Mouse (Mus musculus) cerebellum, adult 11-12 months (tissue): ENCODE data around the gene Gprc5a.
A peak's percentile ranks its signal among the peaks of the same experiment; 100 is the strongest.

Source experiments
- DNase-seq: peaks from one replicate; pipeline ENCODE4 v3.0.0; 2022

The Gprc5a gene

DNA sequence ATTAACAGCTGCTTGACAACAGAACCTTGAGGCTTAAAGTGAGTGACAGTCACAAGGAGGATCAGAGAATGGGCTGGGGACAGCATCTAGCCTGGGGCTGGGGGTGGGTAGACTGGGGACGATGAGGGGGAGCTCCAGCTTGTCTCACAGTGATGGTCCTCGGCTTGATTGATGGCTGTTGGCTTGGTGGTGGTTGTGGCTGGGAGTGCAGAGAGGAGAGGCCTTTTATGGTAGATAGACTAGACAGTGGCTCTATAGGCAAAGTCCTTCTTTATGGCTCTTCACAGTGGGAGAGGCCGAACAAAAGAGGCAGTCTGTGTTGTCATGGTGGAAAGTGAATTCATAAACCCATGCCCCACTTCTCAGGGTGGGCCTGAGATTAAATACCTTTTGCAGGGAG lies 10.8 kb downstream of the Gprc5a start:
- DNase-seq = no peak

DNA sequence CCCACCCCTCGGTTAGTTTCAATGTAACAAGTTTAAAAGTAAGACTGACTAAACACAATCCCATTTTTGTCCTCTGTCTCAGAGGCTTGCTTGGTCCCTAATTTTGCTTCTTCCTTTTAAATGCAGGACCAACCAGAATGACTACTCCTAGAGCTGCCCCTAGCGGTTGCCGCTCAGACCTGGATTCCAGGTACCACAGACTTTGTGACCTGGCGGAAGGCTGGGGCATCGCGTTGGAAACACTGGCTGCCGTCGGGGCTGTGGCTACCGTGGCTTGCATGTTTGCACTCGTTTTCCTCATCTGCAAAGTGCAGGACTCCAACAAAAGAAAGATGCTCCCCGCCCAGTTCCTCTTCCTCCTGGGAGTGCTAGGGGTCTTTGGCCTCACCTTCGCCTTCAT lies 13.0 kb downstream of the Gprc5a start:
- DNase-seq = no peak

DNA sequence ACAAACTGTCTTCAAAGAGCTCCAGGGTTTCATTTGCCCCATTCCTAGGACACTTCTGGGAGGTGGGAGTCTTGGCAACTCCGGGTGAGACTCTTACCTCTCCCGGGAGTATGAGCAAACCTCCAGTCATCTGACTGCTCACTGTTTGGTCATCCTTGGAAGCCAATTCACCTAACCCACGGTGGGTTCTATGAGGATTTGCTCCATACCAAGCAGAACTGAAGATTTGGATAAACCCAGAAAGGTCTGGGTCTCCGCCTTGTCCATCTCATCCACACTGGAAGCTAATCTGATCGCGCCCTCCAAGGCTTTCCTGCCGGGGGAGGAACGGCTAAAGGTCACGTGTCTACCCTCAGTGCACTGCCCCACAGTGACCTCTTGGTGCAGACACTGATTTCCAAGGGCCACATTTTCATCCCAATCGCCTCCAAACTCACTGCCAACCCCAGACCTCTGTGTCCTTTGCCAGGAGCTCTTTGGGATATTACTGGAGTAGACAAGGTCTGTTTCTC lies 18.6 kb downstream of the Gprc5a start:
- DNase-seq = no peak

DNA sequence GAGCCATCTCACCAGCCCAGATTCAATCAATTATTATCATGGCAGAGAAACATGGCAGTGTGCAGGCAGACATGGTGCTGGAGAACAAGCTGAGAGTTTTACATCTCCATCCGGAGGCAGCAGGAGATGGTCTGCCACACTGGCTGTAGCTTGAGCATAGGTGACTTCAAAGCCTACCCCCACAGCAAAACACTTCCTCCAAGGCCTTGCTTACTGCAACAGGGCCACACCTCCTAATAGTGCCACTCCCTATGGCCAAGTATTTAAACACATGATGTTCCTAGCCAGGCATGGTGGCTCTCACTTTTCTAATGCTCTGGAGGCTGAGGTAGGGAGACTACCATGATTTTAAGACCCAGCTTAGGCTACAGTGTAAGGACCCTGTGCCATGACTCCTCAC lies 20.3 kb downstream of the Gprc5a start:
- no peak for DNase-seq

DNA sequence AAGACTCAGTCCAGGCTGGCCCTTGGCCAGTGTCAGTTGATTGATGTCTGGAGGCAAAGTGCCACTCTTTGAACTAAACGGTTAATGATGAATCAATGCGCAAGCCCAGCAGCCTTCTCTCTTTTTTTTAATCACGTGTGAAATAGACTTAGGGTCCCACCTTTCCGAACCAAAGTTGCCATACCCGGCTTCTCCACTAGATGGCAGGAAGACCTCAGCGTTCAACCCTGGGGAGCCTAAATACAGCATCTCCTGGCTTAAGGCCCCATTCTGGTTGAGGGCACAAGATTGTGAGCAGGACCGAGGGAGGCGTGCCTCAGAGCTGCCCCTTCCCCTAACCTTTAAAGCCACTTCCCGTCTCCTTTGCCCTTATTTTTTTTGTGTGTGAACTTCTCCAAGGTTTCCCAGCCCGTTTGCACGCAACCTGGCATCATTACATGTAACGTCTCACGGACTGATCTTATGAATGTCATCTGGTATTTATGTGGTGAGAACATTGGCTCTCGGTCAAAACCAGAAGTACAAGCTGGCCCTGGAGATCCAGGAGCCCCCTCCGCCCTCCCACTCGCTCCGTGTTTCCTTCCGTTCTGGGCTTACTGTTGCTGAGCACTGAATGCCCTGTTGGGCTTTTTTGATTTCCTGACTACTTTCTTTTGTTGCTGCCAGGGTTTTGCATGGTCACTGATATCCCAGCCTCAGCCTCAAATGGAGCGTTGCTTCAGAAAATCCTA lies 22.4 kb downstream of the Gprc5a start:
- peak; percentile 22 for DNase-seq

DNA sequence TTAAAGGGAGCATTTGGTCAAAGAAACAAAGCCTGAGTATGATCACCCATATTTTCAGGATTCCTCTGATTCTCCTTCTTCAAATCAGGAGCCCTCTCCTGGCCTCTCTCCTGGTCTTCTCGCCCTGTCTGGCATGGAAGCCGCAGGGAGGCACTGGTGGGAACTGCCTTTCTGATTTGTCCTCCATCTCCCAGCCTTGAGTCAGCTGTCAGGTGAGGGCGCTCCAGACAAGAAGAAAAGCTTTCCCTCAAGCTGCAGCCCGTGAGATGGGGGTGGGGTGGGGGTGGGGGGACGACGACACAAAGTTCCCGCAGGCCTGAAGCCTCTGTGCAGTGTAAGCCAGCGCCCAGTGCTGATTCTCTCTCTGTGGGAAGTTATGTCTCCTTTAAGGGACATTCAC lies 24.3 kb downstream of the Gprc5a start:
- DNase-seq = no peak

DNA sequence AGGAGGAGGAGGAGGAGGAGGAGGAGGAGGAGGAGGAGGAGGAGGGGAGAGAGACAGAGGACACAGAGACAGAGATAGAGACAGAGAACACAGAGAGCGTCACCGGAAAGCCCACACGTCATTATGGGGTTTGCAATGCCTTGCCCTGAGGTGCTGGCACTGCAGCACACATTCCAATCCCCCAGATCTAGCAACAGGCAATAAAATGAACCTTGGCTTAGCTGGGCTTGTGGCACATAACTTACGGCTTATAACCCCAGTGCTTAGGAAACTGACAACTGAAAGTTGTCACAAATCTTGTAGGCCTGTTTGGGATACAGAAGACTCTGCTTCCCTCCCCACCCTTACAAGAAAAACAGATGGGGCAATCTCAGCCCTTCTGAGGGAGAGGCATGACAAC lies 25.2 kb downstream of the Gprc5a start:
- DNase-seq = no peak

DNA sequence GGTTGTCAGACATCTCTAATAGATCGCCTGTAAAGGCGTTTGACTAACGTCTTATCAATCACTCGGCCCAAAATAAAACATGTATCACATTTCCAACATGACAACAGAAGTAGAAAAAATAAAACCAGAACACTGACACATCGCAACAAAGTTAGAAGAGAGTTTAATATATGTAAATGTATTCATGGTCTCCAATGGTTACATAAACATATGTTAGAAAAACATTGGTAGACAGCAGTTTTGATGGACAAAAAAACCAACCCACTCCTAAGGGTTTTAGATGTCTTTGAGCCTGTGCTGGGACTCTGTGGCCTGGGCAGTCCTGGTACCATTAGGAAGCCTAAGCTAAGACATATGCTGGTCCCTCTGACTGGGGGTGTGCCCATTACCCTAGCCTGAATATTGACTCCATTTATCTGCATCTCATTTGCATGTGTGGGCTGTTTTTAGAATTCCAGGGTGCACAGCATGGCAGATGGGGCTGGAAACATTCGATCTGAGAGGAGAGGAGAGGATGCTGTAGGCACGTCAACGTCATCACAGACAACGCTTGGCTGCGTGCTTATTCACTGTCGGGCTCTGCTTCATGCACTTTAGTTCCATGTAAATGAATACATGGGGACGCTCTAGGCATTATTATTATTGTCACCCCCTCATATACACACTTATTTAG lies 27.5 kb downstream of the Gprc5a start:
- DNase-seq = no peak

DNA sequence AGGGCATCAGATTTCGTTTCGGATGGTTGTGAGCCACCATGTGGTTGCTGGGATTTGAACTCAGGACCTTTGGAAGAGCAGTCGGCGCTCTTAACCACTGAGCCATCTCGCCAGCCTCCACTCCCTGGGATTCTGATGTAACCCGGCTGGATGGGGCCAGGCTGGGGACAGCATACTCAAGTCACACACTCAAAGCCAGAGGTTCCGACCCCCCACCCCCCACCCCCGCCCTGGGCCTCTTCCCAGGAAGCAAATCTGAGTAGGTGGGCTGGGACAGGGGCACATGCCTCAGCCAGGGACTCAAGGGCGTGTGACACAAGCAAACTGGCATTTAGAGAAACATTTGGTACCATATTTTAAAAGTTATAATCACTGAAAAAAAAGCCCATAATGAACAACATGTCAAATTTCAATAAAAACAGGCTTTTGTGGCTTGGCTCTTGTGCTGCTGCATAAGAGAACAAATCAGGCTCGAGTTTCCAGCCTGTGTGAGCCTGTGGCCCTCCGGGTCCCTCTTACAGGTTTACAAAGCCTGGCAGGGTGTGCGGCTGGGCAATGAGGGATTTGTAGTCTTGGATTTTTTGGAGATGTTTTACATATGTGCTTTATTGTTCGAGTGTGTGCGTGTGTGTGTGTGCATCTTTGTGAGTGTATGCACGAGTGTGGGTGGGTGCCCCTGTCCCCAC lies 35.5 kb downstream of the Gprc5a start:
- no peak for DNase-seq

DNA sequence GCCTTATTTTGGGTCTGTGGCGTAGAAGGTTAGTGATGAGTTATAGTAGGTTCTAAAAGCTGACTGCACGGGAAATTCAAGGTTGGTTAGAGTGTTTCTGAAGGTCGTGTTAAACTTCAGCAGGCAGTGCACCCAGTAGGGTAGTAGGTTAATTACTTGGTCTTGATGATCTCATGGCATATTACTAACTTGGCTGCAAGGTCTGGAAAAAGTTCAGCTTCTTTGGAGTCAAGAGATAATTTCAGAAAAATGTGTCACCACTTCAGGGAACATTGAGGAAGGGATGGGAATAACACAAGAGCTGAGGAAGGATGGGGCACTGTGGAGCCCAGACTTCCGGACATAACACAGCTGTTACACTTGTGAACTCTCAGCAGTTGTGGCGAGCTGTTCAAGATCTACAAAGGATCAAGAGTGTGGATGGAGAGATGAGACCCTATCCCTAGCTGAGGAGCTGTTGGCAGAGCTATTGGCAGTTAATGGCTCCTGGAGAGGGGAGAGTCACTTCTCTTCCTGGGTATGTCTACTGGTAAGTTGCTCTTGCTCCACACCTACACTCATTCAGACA lies 37.4 kb downstream of the Gprc5a start:
- DNase-seq = no peak

DNA sequence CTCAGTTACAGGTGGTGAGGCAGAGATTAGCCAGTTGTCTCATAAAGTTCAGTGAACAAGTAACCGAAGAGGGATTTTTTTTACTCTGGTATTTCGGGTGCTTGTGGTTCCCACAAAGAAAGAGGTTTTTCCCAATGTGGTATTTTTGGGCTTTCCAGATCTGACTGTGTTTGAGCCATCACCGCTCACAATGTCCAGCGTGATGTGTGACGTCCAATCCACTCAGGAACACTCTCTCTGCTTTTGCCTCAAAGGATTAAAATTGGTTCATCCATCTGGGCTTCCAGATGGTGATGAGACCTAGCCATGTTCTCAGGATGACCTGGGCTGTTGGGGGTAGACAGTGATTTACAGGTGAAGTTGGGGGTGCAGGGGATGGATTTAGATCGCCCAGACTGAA lies 41.6 kb downstream of the Gprc5a start:
- DNase-seq = no peak

DNA sequence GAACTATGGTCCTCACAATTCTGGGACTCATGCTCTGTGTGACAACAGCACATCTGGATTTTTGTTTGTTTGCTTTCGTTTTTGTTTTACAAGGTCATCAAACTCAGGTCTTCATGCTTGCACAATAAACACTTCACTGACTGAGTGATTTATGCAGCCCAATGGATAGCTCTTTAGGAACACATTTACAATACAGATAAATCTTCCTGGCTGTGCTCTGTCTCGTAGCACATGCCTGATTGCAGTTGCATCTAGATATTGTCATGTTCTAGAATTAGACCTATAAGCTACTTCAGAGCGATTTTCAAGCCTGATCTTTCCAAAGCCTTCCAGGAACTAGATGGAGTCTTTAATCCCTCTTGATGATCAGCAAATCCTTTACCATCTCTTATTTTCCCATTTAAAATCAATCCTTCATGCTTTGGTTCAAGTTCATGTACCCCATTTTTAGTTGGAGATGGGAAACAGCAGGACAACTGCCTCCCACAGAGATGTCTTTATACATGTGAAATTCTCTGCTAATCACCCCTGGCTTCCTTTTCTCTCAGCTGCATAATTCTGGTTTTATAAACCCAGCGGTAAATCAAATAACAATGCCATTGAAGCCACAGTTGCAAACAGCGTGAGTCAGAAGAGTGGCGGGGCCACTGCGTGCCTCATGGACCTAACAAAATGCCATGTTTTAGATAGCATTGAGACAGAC lies 47.1 kb downstream of the Gprc5a start:
- DNase-seq = no peak

DNA sequence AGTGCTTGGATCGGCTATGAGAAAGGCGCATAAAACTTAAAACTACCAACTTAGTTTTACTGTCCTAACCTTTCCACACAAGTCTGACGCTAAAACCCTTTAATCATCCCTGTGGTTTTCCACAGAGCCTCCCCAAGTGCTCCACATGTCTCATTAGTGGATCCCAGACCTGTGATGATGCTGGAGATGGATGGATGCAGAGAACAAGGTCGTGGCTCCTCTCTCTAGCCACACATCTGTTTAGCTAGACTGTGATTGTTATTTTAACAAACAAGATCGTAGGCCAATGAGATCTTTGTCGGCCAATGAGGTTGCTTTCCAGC lies 47.6 kb downstream of the Gprc5a start:
- DNase-seq = no peak

DNA sequence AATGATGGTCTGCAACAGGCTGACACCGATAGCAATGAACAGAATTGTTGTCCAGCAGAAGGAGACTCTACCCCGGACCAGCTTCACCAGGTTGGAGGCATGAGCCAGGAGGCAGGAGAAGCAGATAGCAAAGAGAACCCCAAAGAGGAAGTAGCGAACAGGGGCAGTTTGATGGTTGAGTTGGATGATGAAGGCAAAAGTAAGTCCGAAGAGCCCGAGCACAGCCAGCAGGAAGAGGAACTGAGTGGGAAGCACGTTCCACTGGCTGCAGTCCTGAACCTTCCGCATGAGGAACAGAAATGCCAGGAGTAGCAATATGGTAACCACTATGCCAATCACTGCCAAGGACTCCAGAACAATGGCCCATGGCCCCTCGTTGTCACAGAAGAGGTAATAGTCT lies 51.0 kb downstream of the Gprc5a start:
- no peak for DNase-seq

DNA sequence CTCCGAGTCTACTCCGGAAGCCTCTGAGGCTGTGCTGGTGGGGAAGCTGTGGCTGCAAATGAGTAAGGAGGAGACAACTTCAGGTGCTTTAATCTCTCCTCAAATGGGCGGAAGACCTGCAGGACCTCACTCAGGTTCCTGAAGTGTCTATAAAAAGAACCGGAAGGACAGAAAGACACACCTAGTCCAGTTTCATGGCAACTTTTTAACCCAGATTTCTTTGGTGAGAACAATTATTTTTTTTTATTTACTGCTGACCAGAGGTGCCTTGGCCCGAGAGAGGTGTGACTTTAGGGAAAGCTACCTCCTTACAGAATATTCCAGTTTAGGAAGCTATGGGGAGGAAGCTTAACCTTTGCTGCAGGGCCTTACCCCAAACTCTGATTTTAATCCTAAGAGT lies 52.7 kb downstream of the Gprc5a start, which contains the start of gene Gprc5d:
Gprc5d (minus strand) TSS at position 101 of the 400 bp plus-strand sequence.
- DNase-seq = no peak

DNA sequence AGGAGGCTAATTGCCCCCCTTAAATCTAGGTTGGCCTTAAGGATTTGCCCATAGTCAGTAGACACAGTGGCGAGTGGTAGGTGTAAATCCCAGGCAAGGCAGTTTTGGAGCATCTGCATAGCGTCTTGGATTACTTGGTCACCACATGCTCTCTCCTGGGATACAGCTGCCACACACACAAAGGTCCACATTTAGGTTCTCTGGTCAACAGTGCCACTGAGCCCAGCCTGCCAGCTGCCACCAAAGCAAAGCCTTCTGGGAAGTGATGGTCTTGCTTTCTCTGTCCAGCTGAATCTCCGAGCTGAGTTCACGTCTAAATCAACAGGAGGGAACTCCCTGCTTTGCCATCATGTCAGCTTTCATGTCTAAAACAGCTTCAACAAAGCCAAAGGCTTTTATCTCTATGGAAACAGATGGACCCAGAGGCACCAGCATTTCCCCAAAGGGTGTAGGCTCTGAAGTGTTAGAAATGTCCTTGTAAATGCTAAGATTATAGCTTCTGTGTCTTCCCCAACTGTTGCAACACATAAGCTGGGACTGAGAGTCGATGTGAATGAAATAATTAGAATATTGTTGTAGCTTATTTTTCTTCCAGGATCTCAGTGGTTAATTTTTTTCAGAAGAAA lies 59.4 kb downstream of the Gprc5a start:
- DNase-seq = no peak

DNA sequence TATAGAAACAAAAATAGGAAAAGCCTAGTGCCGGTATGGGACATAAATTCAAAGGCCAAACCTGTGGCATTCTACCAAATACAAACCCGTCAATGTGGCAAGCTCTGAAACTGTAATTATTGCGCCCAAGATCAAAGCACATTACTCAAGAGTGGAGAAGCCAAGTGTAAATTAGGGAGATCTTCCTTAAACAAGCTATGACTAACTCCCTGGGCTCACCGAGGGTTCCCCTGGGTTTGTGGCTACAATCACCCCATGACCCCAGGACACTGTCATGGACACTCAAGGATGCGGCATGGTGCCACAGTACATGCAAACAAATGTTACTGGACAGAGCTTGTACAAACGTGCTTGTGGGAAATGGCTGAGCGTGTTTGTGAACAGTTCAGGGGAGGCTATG lies 67.6 kb downstream of the Gprc5a start:
- DNase-seq = no peak

DNA sequence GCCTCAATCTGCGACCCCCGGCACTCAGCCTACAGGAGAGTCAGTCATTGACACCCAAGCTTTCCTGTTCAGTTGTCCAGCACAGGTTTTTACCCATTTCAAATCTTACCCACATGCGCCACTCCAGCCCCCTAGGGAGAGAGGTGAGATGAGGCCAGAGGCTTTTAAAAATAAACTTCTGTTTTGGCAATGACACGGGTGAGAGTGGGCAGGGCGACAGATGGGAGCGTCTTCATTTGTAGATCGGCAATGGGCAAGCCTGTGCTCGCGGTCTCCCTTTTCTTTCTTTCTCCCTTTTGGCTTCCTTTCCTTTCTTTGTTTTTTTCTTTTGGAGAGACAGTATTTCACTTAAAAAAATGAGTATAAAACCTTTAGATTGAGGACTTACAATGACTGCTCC lies 68.0 kb downstream of the Gprc5a start:
- no peak for DNase-seq
